Mouse (Mus musculus) embryonic stem cell, embryonic (primary cell): ENCODE data around the gene Zfp64.

Source experiments
- CTCF ChIA-PET, 4 experiments: fragments of 300-600 bp in 2 of 4; fragments of 350-600 bp in 2 of 4; sonication (Branson Sonifier 250); formaldehyde crosslinking; loops; one replicate each; lab custom pipeline; 2022; ENCODE audit warnings: inconsistent platforms in 2 of 4; lab: Charles Lee
- POLR2A ChIA-PET, 4 experiments: fragments of 300-600 bp in 2 of 4; fragments of 350-600 bp in 2 of 4; sonication (Branson Sonifier 250); formaldehyde crosslinking; loops; one replicate each; lab custom pipeline; 2022; ENCODE audit warnings: antibody characterized with exemption in 4 of 4, inconsistent platforms in 1 of 4; lab: Charles Lee

Gene Zfp64

GRCm38 (mm10) chr2:168961729-168962666 lies 6.6 kb upstream of the Zfp64 start:
- CTCF ChIA-PET = interaction anchor here in 2 of 4 experiments (0.9 to 1.4 kb wide), 3 partner anchors 14 to 32 kb away, joined by 3 read pairs; no protein-coding TSS in a partner anchor
- POLR2A ChIA-PET = interaction anchor here in 3 of 4 experiments (0.6 to 13.3 kb wide), 27 partner anchors 8 to 1240 kb away, joined by 3 to 175 read pairs (median 5); partner anchors contain the start of gene Sall4 (in 1 of the 3)

- CTCF ChIA-PET = interaction anchor here in 2 of 4 experiments (0.6 to 1.4 kb wide), 5 partner anchors 13 to 56 kb away, joined by 3 to 6 read pairs (median 3); no protein-coding TSS in a partner anchor
- POLR2A ChIA-PET = interaction anchor here (0.6 to 13.3 kb wide), 31 partner anchors 7 to 1421 kb away, joined by 3 to 175 read pairs (median 5); partner anchors contain the start of gene Sall4 (in 1 of the 4)
These were observed 5.4 kb upstream of the Zfp64 start for GRCm38 (mm10) chr2:168960814-168961213.

GRCm38 (mm10) chr2:168959339-168959885 lies 4.0 kb upstream of the Zfp64 start:
- CTCF ChIA-PET = interaction anchor here in 2 of 4 experiments (1.0 to 2.9 kb wide), 4 partner anchors 11 to 31 kb away, joined by 3 to 6 read pairs (median 6); no protein-coding TSS in a partner anchor
- POLR2A ChIA-PET = interaction anchor here in 3 of 4 experiments (0.6 to 13.3 kb wide), 19 partner anchors 9 to 147 kb away, joined by 3 to 175 read pairs (median 8); no protein-coding TSS in a partner anchor

GRCm38 (mm10) chr2:168955850-168956346 lies 511 bp upstream of the Zfp64 start:
- CTCF ChIA-PET = interaction anchor here in 3 of 4 experiments (0.6 to 1.8 kb wide), 5 partner anchors 12 to 28 kb away, joined by 3 to 8 read pairs (median 4); no protein-coding TSS in a partner anchor
- POLR2A ChIA-PET = interaction anchor here in 3 of 4 experiments (0.5 to 13.3 kb wide), 29 partner anchors 9 to 802 kb away, joined by 3 to 175 read pairs (median 4); no protein-coding TSS in a partner anchor

- CTCF ChIA-PET = no interaction called here
- POLR2A ChIA-PET = interaction anchor here in 3 of 4 experiments (0.6 to 13.3 kb wide), 13 partner anchors 7 to 52 kb away, joined by 3 to 116 read pairs (median 6); no protein-coding TSS in a partner anchor
These were observed 1.0 kb downstream of the Zfp64 start for GRCm38 (mm10) chr2:168954376-168954775.

- CTCF ChIA-PET = interaction anchor here (0.6 to 2.1 kb wide), 14 partner anchors 11 to 346 kb away, joined by 3 to 13 read pairs (median 5); no protein-coding TSS in a partner anchor
- POLR2A ChIA-PET = interaction anchor here in 2 of 4 experiments (0.7 to 9.7 kb wide), 10 partner anchors 11 to 60 kb away, joined by 3 to 75 read pairs (median 4); no protein-coding TSS in a partner anchor
These were observed 6.9 kb downstream of the Zfp64 start for GRCm38 (mm10) chr2:168948506-168948905.

GRCm38 (mm10) chr2:168947663-168948062 lies 7.7 kb downstream of the Zfp64 start:
- CTCF ChIA-PET = interaction anchor here in 3 of 4 experiments (0.6 to 2.1 kb wide), 12 partner anchors 10 to 907 kb away, joined by 3 to 13 read pairs (median 3); no protein-coding TSS in a partner anchor
- POLR2A ChIA-PET = interaction anchor here in 2 of 4 experiments (0.7 to 9.7 kb wide), 10 partner anchors 12 to 59 kb away, joined by 3 to 75 read pairs (median 5); no protein-coding TSS in a partner anchor

GRCm38 (mm10) chr2:168944011-168944410 lies 11.4 kb downstream of the Zfp64 start:
- ChIA-PET POLR2A (interaction anchor here in 2 of 4 experiments (0.7 to 2.4 kb wide), 12 partner anchors 8 to 109 kb away, joined by 3 to 7 read pairs (median 4); partner anchors contain the start of gene Zfp64 (in 1 of the 2)), CTCF (interaction anchor here in 2 of 4 experiments (0.6 to 1.6 kb wide), 6 partner anchors 12 to 35 kb away, joined by 3 to 6 read pairs (median 4); partner anchors contain the start of gene Zfp64 (in 1 of the 2))

- POLR2A ChIA-PET = interaction anchor here in 1 of 4 experiments (1.6 kb wide), 1 partner anchor 16 kb away, joined by 3 read pairs; no protein-coding TSS in a partner anchor
These were observed 15.4 kb downstream of the Zfp64 start for GRCm38 (mm10) chr2:168939941-168940340.

GRCm38 (mm10) chr2:168939261-168939933 lies 16.0 kb downstream of the Zfp64 start:
- ChIA-PET CTCF (interaction anchor here in 2 of 4 experiments (1.2 to 1.4 kb wide), 2 partner anchors 10 to 34 kb away, joined by 3 to 5 read pairs; no protein-coding TSS in a partner anchor), POLR2A (interaction anchor here in 2 of 4 experiments (1.2 to 13.7 kb wide), 3 partner anchors 12 to 20 kb away, joined by 3 to 116 read pairs (median 3); partner anchors contain the start of gene Zfp64 (in 1 of the 2))

More at GRCm38 (mm10) chr2:168939941-168940340, 15.4 kb downstream of the Zfp64 start:
- CTCF ChIA-PET = interaction anchor here in 2 of 4 experiments (1.2 to 1.4 kb wide), 2 partner anchors 11 to 35 kb away, joined by 3 to 5 read pairs; no protein-coding TSS in a partner anchor

- CTCF ChIA-PET = interaction anchor here (0.6 to 1.5 kb wide), 14 partner anchors 8 to 1513 kb away, joined by 3 to 10 read pairs (median 3); no protein-coding TSS in a partner anchor
- POLR2A ChIA-PET = interaction anchor here in 3 of 4 experiments (0.7 to 13.7 kb wide), 12 partner anchors 8 to 116 kb away, joined by 3 to 116 read pairs (median 3); partner anchors contain the start of gene Zfp64 (in 1 of the 3)
These were observed 18.5 kb downstream of the Zfp64 start for GRCm38 (mm10) chr2:168936896-168937295.

- ChIA-PET POLR2A (interaction anchor here (0.6 to 13.7 kb wide), 20 partner anchors 8 to 75 kb away, joined by 3 to 116 read pairs (median 4); partner anchors contain the start of gene Zfp64 (in 2 of the 4)), CTCF (interaction anchor here in 3 of 4 experiments (0.5 to 2.1 kb wide), 11 partner anchors 9 to 56 kb away, joined by 3 to 11 read pairs (median 4); no protein-coding TSS in a partner anchor)
These were observed 20.2 kb downstream of the Zfp64 start for GRCm38 (mm10) chr2:168935165-168935564.

GRCm38 (mm10) chr2:168931686-168932085 lies 23.7 kb downstream of the Zfp64 start:
- POLR2A ChIA-PET = interaction anchor here in 3 of 4 experiments (0.6 to 13.7 kb wide), 10 partner anchors 8 to 1333 kb away, joined by 3 to 116 read pairs (median 5); partner anchors contain the start of gene Zfp64 (in 2 of the 3)

GRCm38 (mm10) chr2:168929691-168930090 lies 25.7 kb downstream of the Zfp64 start:
- POLR2A ChIA-PET = interaction anchor here in 2 of 4 experiments (0.6 to 13.7 kb wide), 13 partner anchors 8 to 52 kb away, joined by 3 to 116 read pairs (median 4); partner anchors contain the start of gene Zfp64 (in 1 of the 2)
- CTCF ChIA-PET = interaction anchor here (0.6 to 1.6 kb wide), 15 partner anchors 8 to 815 kb away, joined by 3 to 16 read pairs (median 3); no protein-coding TSS in a partner anchor

More at GRCm38 (mm10) chr2:168931686-168932085, 23.7 kb downstream of the Zfp64 start:
- CTCF ChIA-PET = interaction anchor here (0.6 to 2.6 kb wide), 7 partner anchors 8 to 48 kb away, joined by 3 to 10 read pairs (median 3); no protein-coding TSS in a partner anchor

- CTCF ChIA-PET = interaction anchor here in 2 of 4 experiments (0.6 to 1.6 kb wide), 4 partner anchors 16 to 49 kb away, joined by 3 to 4 read pairs (median 3); no protein-coding TSS in a partner anchor
- POLR2A ChIA-PET = interaction anchor here in 2 of 4 experiments (0.6 to 13.7 kb wide), 8 partner anchors 15 to 400 kb away, joined by 3 to 116 read pairs (median 6); partner anchors contain the start of gene Zfp64 (in 1 of the 2)
These were observed 28.0 kb downstream of the Zfp64 start for GRCm38 (mm10) chr2:168927401-168927800.
